Mouse (Mus musculus): ENCODE data around the gene Ksr1.
A peak's percentile ranks its signal among the peaks of the same experiment; 100 is the strongest.

The Ksr1 gene

GRCm38 (mm10) chr11:79065463-79066190, 80.6 kb downstream of the Ksr1 start:
- no peak for DNase-seq (ENCODE audit: low spot score)

- DNase-seq (ENCODE audit: low spot score), result no peak
Observed at GRCm38 (mm10) chr11:79064311-79064710, 81.9 kb downstream of the Ksr1 start.

- peak; percentile 34 for DNase-seq (ENCODE audit: low spot score)
Observed at GRCm38 (mm10) chr11:79063616-79064015, 82.6 kb downstream of the Ksr1 start.

- DNase-seq (ENCODE audit: low spot score), result no peak
Observed at GRCm38 (mm10) chr11:79062897-79063296, 83.3 kb downstream of the Ksr1 start.

- no peak for DNase-seq (ENCODE audit: low spot score)
Observed at GRCm38 (mm10) chr11:79061839-79062238, 84.4 kb downstream of the Ksr1 start.

- DNase-seq (ENCODE audit: low spot score), result no peak
Observed at GRCm38 (mm10) chr11:79059850-79060249, 86.4 kb downstream of the Ksr1 start.

GRCm38 (mm10) chr11:79059062-79059461, 87.1 kb downstream of the Ksr1 start:
- no peak for DNase-seq (ENCODE audit: low spot score)

GRCm38 (mm10) chr11:79058610-79059009, 87.6 kb downstream of the Ksr1 start:
- DNase-seq (ENCODE audit: low spot score), result no peak

- no peak for DNase-seq (ENCODE audit: low spot score)
Observed at GRCm38 (mm10) chr11:79057809-79058208, 88.4 kb downstream of the Ksr1 start.

GRCm38 (mm10) chr11:79056891-79057290, 89.3 kb downstream of the Ksr1 start:
- DNase-seq (ENCODE audit: low spot score), result no peak

- no peak for DNase-seq (ENCODE audit: low spot score)
Observed at GRCm38 (mm10) chr11:79056027-79056426, 90.2 kb downstream of the Ksr1 start.

- no peak for DNase-seq (ENCODE audit: low spot score)
Observed at GRCm38 (mm10) chr11:79055161-79055560, 91.0 kb downstream of the Ksr1 start.

GRCm38 (mm10) chr11:79054161-79055152, 91.8 kb downstream of the Ksr1 start:
- DNase-seq (ENCODE audit: low spot score), result no peak

GRCm38 (mm10) chr11:79053437-79053836, 92.8 kb downstream of the Ksr1 start:
- peak; percentile 21 for DNase-seq (ENCODE audit: low spot score)

- no peak for DNase-seq (ENCODE audit: low spot score)
Observed at GRCm38 (mm10) chr11:79052769-79053168, 93.4 kb downstream of the Ksr1 start.

GRCm38 (mm10) chr11:79051522-79051921, 94.7 kb downstream of the Ksr1 start:
- DNase-seq (ENCODE audit: low spot score), result no peak

GRCm38 (mm10) chr11:79050781-79051507, 95.3 kb downstream of the Ksr1 start:
- DNase-seq (ENCODE audit: low spot score), result no peak

- DNase-seq (ENCODE audit: low spot score), result no peak
Observed at GRCm38 (mm10) chr11:79048906-79049305, 97.3 kb downstream of the Ksr1 start.

- no peak for DNase-seq (ENCODE audit: low spot score)
Observed at GRCm38 (mm10) chr11:79047180-79047727, 99.0 kb downstream of the Ksr1 start.

- DNase-seq (ENCODE audit: low spot score), result no peak
Observed at GRCm38 (mm10) chr11:79046561-79047155, 99.5 kb downstream of the Ksr1 start.

GRCm38 (mm10) chr11:79045231-79045630, 101.0 kb downstream of the Ksr1 start:
- no peak for DNase-seq (ENCODE audit: low spot score)

- no peak for DNase-seq (ENCODE audit: low spot score)
Observed at GRCm38 (mm10) chr11:79044798-79045197, 101.4 kb downstream of the Ksr1 start.

All from adipocyte (in vitro differentiated cells).